Mouse (Mus musculus) kidney, postnatal 4 days (tissue): ENCODE data around the gene Nat8f5.
"Not testable (repeated sequence)": the region's sequence is repeated elsewhere in the genome, so short reads cannot be mapped to it uniquely, and the experiment has no call there.

Experiments used
- DNase-seq, 2 experiments: peaks; one replicate each; pipeline ENCODE4 v3.0.0; 2021; ENCODE audit warnings: mixed read lengths in 2 of 2

The Nat8f5 gene

GRCm38 (mm10) chr6:85835104-85835503 is 14.3 kb upstream of the Nat8f5 start:
- DNase-seq: not testable (repeated sequence)

GRCm38 (mm10) chr6:85834504-85835100 is 13.8 kb upstream of the Nat8f5 start:
- not testable (repeated sequence) for DNase-seq

DNA sequence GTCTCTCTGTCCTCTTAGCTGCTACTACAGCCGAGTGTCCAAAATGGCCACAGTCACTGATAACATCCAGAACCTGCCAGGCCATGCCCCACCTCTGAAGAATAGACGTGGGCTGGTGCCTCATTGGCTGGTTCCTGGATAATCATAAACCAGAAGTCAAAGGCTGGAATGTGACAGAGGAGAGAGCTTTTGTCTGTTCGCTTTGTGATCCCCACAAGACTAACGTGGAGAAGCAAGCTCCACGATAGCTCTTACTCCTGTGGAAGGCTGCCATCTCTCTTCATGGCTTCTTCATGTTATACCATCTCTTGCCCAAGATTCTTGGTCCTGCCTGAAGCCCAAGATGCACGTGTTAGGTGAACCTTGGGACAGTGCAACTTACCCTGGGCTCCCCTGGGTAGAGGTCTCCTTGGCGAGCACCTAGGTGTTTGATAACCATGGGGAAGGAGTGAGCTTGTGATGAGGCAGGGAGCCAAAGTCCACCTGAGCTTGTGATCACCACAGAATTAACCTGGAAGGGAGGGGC is 11.1 kb upstream of the Nat8f5 start, which contains the start of gene Nat8:
TSS of gene Nat8 (minus strand) at position 287 of the 526 bp plus-strand sequence.
- DNase-seq: no peak

GRCm38 (mm10) chr6:85829462-85829861 is 8.7 kb upstream of the Nat8f5 start:
- no peak for DNase-seq

- DNase-seq: no peak
Observed at GRCm38 (mm10) chr6:85825886-85826285, 5.1 kb upstream of the Nat8f5 start.

- no peak for DNase-seq
Observed at GRCm38 (mm10) chr6:85823382-85824090, 2.8 kb upstream of the Nat8f5 start.

GRCm38 (mm10) chr6:85822286-85822685 is 1.5 kb upstream of the Nat8f5 start:
- no peak for DNase-seq

DNA sequence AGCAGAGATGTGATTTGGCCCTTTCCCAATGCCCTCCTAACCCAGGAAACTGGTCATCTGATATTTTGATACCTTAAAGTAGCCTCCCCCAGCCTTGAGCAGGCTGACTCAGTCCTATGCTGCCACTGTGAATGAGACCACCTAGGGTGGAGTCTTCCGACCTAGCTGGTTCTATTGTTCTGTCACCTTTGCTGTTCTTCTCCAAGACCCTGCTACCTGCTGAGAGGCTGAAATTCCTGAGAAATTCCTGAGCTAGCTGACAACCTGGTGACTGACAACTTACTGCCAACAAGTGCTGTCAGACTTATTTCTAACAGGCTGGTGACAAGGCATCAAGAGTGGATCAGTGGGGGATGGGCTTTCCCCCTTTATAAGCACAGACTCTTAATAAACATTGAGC is 2.4 kb downstream of the Nat8f5 start:
- DNase-seq: no peak

GRCm38 (mm10) chr6:85813339-85813738 is 7.4 kb downstream of the Nat8f5 start:
- no peak for DNase-seq

DNA sequence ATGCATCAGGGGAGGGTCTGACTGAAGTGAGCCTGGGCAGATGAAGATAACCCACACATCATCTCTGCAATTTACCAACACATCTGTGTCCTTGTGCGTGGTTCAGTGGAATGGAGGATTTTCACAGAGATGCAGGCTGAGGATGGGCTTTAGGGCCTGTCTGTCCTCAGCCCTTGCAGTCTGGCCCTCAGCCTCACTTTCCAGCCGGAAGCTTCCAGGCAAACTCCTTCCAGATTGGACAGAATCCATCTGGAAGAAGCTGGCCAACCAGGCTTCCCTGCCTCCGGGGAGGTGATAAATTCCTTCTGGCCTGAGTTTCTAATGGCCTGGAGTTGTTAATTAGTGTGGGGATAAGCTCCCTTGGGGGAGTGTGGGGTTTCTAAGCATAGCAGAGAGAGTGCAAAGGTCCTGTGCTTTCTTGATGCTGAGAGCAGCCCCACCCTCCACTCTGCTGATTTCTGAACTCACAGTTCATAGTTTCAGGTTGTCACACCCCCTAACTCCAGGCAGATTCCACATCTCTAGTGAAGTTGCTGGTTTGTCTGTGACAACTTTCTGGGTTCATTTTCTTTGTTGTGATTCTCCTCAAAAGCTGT is 9.7 kb downstream of the Nat8f5 start:
- DNase-seq: peak in 1 of 2 experiments; percentile 21

DNA sequence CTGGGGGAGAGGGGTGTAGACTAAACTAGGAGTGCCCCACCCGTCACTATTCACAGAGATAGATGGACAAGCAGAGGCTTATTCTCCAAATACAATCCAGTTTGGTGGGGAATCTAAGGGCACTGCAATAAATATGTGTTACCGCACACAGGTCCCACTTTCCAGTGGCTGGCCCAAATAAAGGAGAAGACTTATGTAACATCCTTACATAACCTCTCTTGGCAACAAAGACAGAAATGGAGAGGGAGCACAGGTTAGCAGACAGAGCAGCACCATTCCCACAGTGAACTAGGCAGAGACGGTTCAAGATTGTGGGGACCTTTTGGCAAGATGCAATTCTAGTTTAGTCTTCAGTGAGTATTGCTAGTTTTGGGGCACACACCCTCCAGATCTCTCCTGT is 10.3 kb downstream of the Nat8f5 start:
- not testable (repeated sequence) for DNase-seq

DNA sequence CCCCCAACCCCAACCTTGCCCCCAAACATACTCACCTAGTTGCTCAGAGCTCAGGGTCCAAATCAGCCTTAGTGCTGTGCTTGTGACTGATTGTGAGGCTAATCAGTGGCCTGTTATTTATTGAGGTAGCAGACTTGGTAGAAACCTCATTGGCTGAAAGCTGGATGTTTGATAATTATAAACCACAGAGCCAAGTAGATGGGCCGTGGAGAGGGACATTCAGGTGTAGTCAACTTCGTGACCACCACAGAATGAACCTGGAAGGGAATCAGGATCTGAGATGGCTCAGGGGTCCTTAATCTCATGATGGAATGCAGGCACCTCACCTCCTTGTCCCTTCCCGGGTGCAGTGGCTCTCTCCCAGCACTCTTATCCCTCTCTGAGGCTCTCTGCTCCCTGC is 11.0 kb downstream of the Nat8f5 start:
- DNase-seq: not testable (repeated sequence)

GRCm38 (mm10) chr6:85803180-85803579 is 17.6 kb downstream of the Nat8f5 start:
- DNase-seq: not testable (repeated sequence)
